Mouse (Mus musculus) neural tube, embryonic 14.5 days (tissue): ENCODE measurements around the gene Piwil4. TPM values are rescaled to one million over a fixed set of nuclear protein-coding genes. Genes with fewer than 3 reads are reported as not detected.
A peak's percentile ranks its signal among the peaks of the same experiment; 100 is the strongest.
"Not testable (repeated sequence)": the region's sequence is repeated elsewhere in the genome, so short reads cannot be mapped to it uniquely, and the experiment has no call there.

Experiments used
- ATAC-seq: fragments of 200-750 bp; cut with Nextera tagmentation; 2 replicates; pipeline ENCODE4 v1.8.0; 2017; ENCODE audit warnings: low read depth, mild to moderate bottlenecking, moderate TSS enrichment, moderate library complexity
- H3K27ac ChIP-seq: fragments of 300-500 bp; sonication (generic); 2 replicates; pipeline ENCODE4 v1.5.1; 2014; ENCODE audit warnings: low read depth, mild to moderate bottlenecking, control low read depth, low read length, moderate library complexity, mixed read lengths
- H3K27me3 ChIP-seq: fragments of 300-500 bp; sonication (generic); 2 replicates; pipeline ENCODE4 v1.6.1; 2014; ENCODE audit warnings: low read length; ENCODE audit not compliant: control insufficient read depth, insufficient read depth
- H3K36me3 ChIP-seq: fragments of 300-500 bp; sonication (generic); 2 replicates; pipeline ENCODE4 v1.6.1; 2014; ENCODE audit warnings: low read length, mixed read lengths; ENCODE audit not compliant: control insufficient read depth, insufficient read depth
- H3K4me1 ChIP-seq: fragments of 300-500 bp; sonication (generic); 2 replicates; pipeline ENCODE4 v1.6.1; 2014; ENCODE audit warnings: low read length; ENCODE audit not compliant: control insufficient read depth, insufficient read depth
- H3K4me2 ChIP-seq: fragments of 300-500 bp; sonication (generic); 2 replicates; pipeline ENCODE4 v1.6.1; 2014; ENCODE audit warnings: mild to moderate bottlenecking, low read depth, low read length, control low read depth
- H3K4me3 ChIP-seq: fragments of 300-500 bp; sonication (generic); 2 replicates; pipeline ENCODE4 v1.5.1; 2014; ENCODE audit warnings: low read depth, low read length, control low read depth, mixed read lengths
- H3K9ac ChIP-seq: fragments of 300-500 bp; sonication (generic); replicated peaks from 2 replicates; pipeline ENCODE4 v1.6.1; 2014; ENCODE audit warnings: low read depth, mild to moderate bottlenecking, control low read depth, low read length, mixed read lengths
- H3K9me3 ChIP-seq: fragments of 300-500 bp; sonication (generic); 2 replicates; pipeline ENCODE4 v1.6.1; 2016; ENCODE audit warnings: low read length; ENCODE audit not compliant: control insufficient read depth
- WGBS: fragments of 180-500 bp; shearing (Covaris S2); extraction: QIAGEN DNeasy Blood & Tissue Kit; methylation state at CpG from one replicate; pipeline ENCODE4 v1.1.7; 2014; 5-methylcytosine and 5-hydroxymethylcytosine counted together
- polyA plus RNA-seq: library from polyadenylated mRNA; unstranded; fragments of >200 nt; fragmentation: Nextera tagmentation; extraction: Ambion mirVana; gene quantifications from 2 replicates; pipeline ENCODE4 v1.2.1, GENCODE M21; 2014

Gene Piwil4
- polyA plus RNA-seq, 1 experiment from 2014 or later, result 0.31 TPM

GRCm38 (mm10) chr9:14715258-14715657 is 25.3 kb downstream of the Piwil4 start:
- Histone ChIP-seq H3K27ac (no peak overlapping the region), H3K9me3 (no peaks in the 10 kb centered on the region), H3K36me3 (no peaks in the 10 kb centered on the region), H3K4me3 (no peak overlapping the region), H3K4me1 (no peaks in the 10 kb centered on the region), H3K27me3 (no peaks in the 10 kb centered on the region), H3K9ac (no peak overlapping the region), H3K4me2 (no peak overlapping the region)
- peak; percentile 30; the same call in 1 of the 2 replicates for ATAC-seq
- WGBS, result 73% methylated on average over 15 of the region's 15 CpGs

DNA sequence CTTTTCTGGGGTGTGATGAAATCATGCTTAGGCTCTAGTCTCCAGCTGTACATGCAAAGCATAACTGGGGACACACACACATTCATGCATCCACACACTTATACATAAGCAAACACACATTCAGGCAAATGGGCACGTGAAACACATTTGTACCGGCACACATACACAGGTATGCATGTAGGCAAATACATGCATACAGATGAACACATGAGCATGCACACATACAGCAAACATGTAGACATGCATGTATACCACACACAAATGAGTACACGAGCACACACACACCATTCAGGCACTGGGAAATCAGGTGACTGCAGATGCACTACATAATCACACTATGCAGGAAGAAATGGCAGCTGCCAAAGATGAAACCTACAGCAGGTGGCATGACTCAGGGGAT is 29.6 kb downstream of the Piwil4 start:
- Histone ChIP-seq H3K9me3 (no peaks in the 10 kb centered on the region), H3K4me2 (no peak overlapping the region), H3K36me3 (no peaks in the 10 kb centered on the region), H3K4me3 (no peak overlapping the region), H3K9ac (no peak overlapping the region), H3K27me3 (no peaks in the 10 kb centered on the region), H3K4me1 (no peaks in the 10 kb centered on the region), H3K27ac (no peak overlapping the region)
- 91% methylated on average over 3 of the region's 3 CpGs for WGBS
- no peak for ATAC-seq

GRCm38 (mm10) chr9:14705321-14706162 is 35.0 kb downstream of the Piwil4 start:
- Histone ChIP-seq H3K9ac (no peak overlapping the region), H3K27me3 (no peaks in the 10 kb centered on the region), H3K27ac (no peak overlapping the region), H3K36me3 (no peaks in the 10 kb centered on the region), H3K9me3 (no peaks in the 10 kb centered on the region), H3K4me3 (no peak overlapping the region), H3K4me1 (no peaks in the 10 kb centered on the region), H3K4me2 (no peak overlapping the region)
- ATAC-seq, result 0 out of 2 replicates have a peak, but pooled peaks have one; percentile 38
- 68% methylated on average over 13 of the region's 13 CpGs for WGBS

- WGBS, result 90% methylated on average over 1 of the region's 1 CpGs
- ATAC-seq, H3K4me3 ChIP-seq: not testable (repeated sequence)
Measured at GRCm38 (mm10) chr9:14700795-14701194, 39.7 kb downstream of the Piwil4 start.

GRCm38 (mm10) chr9:14699288-14699640 is 41.3 kb downstream of the Piwil4 start:
- no peak for ATAC-seq

More at GRCm38 (mm10) chr9:14700795-14701194, 39.7 kb downstream of the Piwil4 start:
- not testable (repeated sequence) for H3K9ac ChIP-seq, H3K4me1 ChIP-seq, H3K9me3 ChIP-seq, H3K27ac ChIP-seq, H3K36me3 ChIP-seq, H3K27me3 ChIP-seq, H3K4me2 ChIP-seq

DNA sequence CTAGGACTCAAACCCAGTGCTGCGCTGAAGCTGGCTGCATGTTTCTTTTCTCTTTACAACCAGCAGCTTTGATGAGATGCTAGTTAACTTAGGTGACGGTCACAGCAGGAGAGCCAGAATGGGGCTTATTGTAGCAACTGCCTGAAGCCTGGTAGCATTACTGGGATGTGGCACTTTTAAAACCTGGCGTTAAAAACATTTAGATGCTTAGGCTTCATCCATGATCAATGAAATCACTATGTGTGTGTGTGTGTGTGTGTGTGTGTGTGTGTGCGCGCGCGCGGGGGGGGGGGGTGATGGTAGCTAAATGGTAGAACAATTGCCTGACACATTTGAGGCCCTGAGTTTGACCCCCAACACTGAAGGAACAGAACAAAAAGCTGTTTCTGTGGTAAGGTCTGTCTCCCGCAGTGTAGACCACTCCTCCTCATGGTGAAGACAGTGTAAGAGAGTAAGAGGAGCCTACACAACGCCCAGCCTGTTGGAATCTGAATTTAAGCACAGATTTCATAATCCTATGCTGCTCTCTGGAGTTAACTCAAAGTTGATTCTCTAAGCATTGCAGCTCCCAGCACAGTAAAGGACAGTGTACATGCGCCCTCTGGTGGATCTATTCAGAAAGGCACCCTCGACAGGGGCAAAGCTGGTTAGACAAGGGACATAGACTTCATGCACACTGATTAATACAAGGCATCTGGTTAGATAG is 41.8 kb downstream of the Piwil4 start:
- Histone ChIP-seq H3K4me2 (no peak overlapping the region), H3K4me3 (no peak overlapping the region), H3K4me1 (no peaks in the 10 kb centered on the region), H3K9me3 (no peaks in the 10 kb centered on the region), H3K27ac (no peak overlapping the region), H3K9ac (no peak overlapping the region), H3K27me3 (no peaks in the 10 kb centered on the region), H3K36me3 (no peaks in the 10 kb centered on the region)
- peak; percentile 96 for ATAC-seq
- 51% methylated on average over 12 of the region's 12 CpGs for WGBS

More at GRCm38 (mm10) chr9:14699288-14699640, 41.3 kb downstream of the Piwil4 start:
- Histone ChIP-seq H3K27me3 (no peaks in the 10 kb centered on the region), H3K4me1 (no peaks in the 10 kb centered on the region), H3K4me3 (no peak overlapping the region), H3K27ac (no peak overlapping the region), H3K9me3 (no peaks in the 10 kb centered on the region), H3K4me2 (no peak overlapping the region), H3K36me3 (no peaks in the 10 kb centered on the region), H3K9ac (no peak overlapping the region)
- 57% methylated on average over 7 of the region's 7 CpGs for WGBS

- no peak overlapping the region for H3K9ac ChIP-seq
- no peak overlapping the region for H3K4me2 ChIP-seq
- H3K9me3 ChIP-seq, result no peaks in the 10 kb centered on the region
- 67% methylated on average over 4 of the region's 4 CpGs for WGBS
- no peak overlapping the region for H3K4me3 ChIP-seq
- no peaks in the 10 kb centered on the region for H3K36me3 ChIP-seq
- H3K27ac ChIP-seq, result no peak overlapping the region
- H3K4me1 ChIP-seq, result no peaks in the 10 kb centered on the region
- no peak for ATAC-seq
- H3K27me3 ChIP-seq, result no peaks in the 10 kb centered on the region
Measured at GRCm38 (mm10) chr9:14697903-14698302, 42.6 kb downstream of the Piwil4 start.

DNA sequence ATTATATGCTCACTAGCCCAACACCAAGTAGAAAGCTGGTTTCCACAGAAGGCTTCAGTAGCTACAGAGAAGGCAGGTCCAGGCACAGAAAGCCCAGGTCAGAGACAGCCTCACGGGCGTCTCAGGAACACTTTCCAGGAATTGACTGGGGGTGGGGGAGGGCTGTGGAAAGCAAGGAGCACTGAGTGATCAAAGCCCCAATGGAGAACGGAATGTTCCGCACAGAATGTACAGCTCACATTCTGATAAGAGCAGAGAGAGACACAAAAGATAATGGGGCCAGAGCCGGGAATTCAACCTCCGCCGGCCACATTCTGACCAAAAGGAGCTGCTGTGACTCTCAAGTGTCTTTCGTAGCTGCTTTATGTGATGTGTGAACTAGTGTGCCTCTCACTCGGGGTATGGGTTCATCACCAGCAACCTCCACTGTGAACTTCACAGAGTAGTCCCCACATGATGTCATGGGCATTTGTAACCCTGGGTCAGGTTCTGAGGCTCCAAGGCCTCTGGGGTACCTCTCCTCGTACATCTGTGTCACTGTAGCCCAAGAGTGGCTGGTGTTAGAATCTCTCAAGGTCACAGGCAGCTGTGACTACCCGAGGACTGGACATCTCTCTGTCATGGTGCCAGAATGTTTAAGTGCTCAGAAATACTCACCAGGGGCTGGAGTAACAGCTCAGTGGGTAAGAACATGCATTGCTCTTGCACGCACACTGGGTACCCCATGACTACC is 51.0 kb downstream of the Piwil4 start:
- H3K36me3 ChIP-seq, result no peaks in the 10 kb centered on the region
- 86% methylated on average over 12 of the region's 12 CpGs for WGBS
- no peak overlapping the region for H3K4me2 ChIP-seq
- H3K27ac ChIP-seq, result no peak overlapping the region
- H3K4me3 ChIP-seq, result no peak overlapping the region
- no peak for ATAC-seq
- H3K4me1 ChIP-seq, result no peaks in the 10 kb centered on the region
- H3K9me3 ChIP-seq, result no peaks in the 10 kb centered on the region
- no peaks in the 10 kb centered on the region for H3K27me3 ChIP-seq
- H3K9ac ChIP-seq, result no peak overlapping the region
